Mouse (Mus musculus) forebrain, embryonic 14.5 days (tissue): ENCODE data around the gene Bhlhe40. TPM values are rescaled to one million over a fixed set of nuclear protein-coding genes. Genes with fewer than 3 reads are reported as not detected.

Experiments
- ATAC-seq: fragments of 200-750 bp; cut with Nextera tagmentation; 2 replicates; pipeline ENCODE4 v1.8.0; 2017; ENCODE audit warnings: mild to moderate bottlenecking, moderate library complexity
- DNase-seq: peaks from one replicate; pipeline ENCODE4 v3.0.0-alpha.2; 2015; ENCODE audit warnings: low spot score
- H3K27ac ChIP-seq: fragments of 300-500 bp; sonication (generic); 2 replicates; pipeline ENCODE4 v1.5.1; 2014; ENCODE audit warnings: low read depth, mild to moderate bottlenecking, control low read depth, low read length, moderate library complexity
- H3K27me3 ChIP-seq: fragments of 300-500 bp; sonication (generic); replicated peaks from 2 replicates; pipeline ENCODE4 v1.6.1; 2014; ENCODE audit warnings: low read length, control low read depth, mixed read lengths; ENCODE audit not compliant: control insufficient read depth, insufficient read depth
- H3K36me3 ChIP-seq: fragments of 300-500 bp; sonication (generic); 2 replicates; pipeline ENCODE4 v1.6.1; 2014; ENCODE audit warnings: low read length, control low read depth; ENCODE audit not compliant: control insufficient read depth, insufficient read depth
- H3K4me1 ChIP-seq: fragments of 300-500 bp; sonication (generic); 2 replicates; pipeline ENCODE4 v1.6.1; 2014; ENCODE audit warnings: antibody characterized with exemption, low read length, control low read depth; ENCODE audit not compliant: control insufficient read depth, insufficient read depth
- H3K4me2 ChIP-seq: fragments of 300-500 bp; sonication (generic); 2 replicates; pipeline ENCODE4 v1.6.1; 2014; ENCODE audit warnings: mild to moderate bottlenecking, control low read depth, low read length
- H3K4me3 ChIP-seq: fragments of 300-500 bp; sonication (generic); 2 replicates; pipeline ENCODE4 v1.5.1; 2014; ENCODE audit warnings: low read depth, low read length, control low read depth
- H3K9ac ChIP-seq: fragments of 300-500 bp; sonication (generic); 2 replicates; pipeline ENCODE4 v1.6.1; 2014; ENCODE audit warnings: mild to moderate bottlenecking, low read length, control low read depth, moderate library complexity
- H3K9me3 ChIP-seq: fragments of 300-500 bp; sonication (generic); replicated peaks from 2 replicates; pipeline ENCODE4 v1.6.1; 2016; ENCODE audit warnings: low read length, control low read depth, mixed read lengths; ENCODE audit not compliant: control insufficient read depth
- WGBS: fragments of 180-500 bp; shearing (Covaris S2); extraction: QIAGEN DNeasy Blood & Tissue Kit; methylation state at CpG from one replicate; pipeline ENCODE4 v1.1.7; 2014; 5-methylcytosine and 5-hydroxymethylcytosine counted together
- polyA plus RNA-seq: library from polyadenylated mRNA; unstranded; fragments of >200 nt; fragmentation: Nextera tagmentation; extraction: Ambion mirVana; gene quantifications from 2 replicates; pipeline ENCODE4 v1.2.1, GENCODE M21; 2014

The Bhlhe40 gene
- polyA plus RNA-seq, 1 experiment from 2014 or later, result 5.0 TPM

- no peaks in the 10 kb centered on the region for H3K27me3 ChIP-seq
- WGBS, result 47% methylated on average over 5 of the region's 5 CpGs
- H3K27ac ChIP-seq, result no peak overlapping the region
- H3K4me3 ChIP-seq, result no peak overlapping the region
- no peaks in the 10 kb centered on the region for H3K9me3 ChIP-seq
- no peaks in the 10 kb centered on the region for H3K36me3 ChIP-seq
- H3K4me1 ChIP-seq, result no peaks in the 10 kb centered on the region
- no peak overlapping the region for H3K9ac ChIP-seq
- H3K4me2 ChIP-seq, result no peak overlapping the region
- ATAC-seq, result no peak
- no peak for DNase-seq
These were observed 16.1 kb upstream of the Bhlhe40 start for GRCm38 (mm10) chr6:108644311-108644710.

- Histone ChIP-seq H3K9me3 (no peaks in the 10 kb centered on the region), H3K4me2 (no peak overlapping the region), H3K27me3 (no peaks in the 10 kb centered on the region), H3K4me1 (no peaks in the 10 kb centered on the region), H3K9ac (no peak overlapping the region), H3K27ac (no peak overlapping the region), H3K36me3 (no peaks in the 10 kb centered on the region), H3K4me3 (no peak overlapping the region)
- WGBS, result 67% methylated on average over 3 of the region's 3 CpGs
- DNase-seq (no peak), ATAC-seq (no peak)
These were observed 13.3 kb upstream of the Bhlhe40 start for GRCm38 (mm10) chr6:108647094-108647493.

GRCm38 (mm10) chr6:108648072-108648471 is 12.4 kb upstream of the Bhlhe40 start:
- Histone ChIP-seq H3K4me3 (no peak overlapping the region), H3K4me2 (no peak overlapping the region), H3K36me3 (no peaks in the 10 kb centered on the region), H3K9ac (no peak overlapping the region), H3K27me3 (no peaks in the 10 kb centered on the region), H3K27ac (no peak overlapping the region), H3K4me1 (no peaks in the 10 kb centered on the region), H3K9me3 (no peaks in the 10 kb centered on the region)
- ATAC-seq (peak; percentile 70), DNase-seq (peak; percentile 59)
- 16% methylated on average over 6 of the region's 6 CpGs for WGBS

GRCm38 (mm10) chr6:108655861-108656260 is 4.6 kb upstream of the Bhlhe40 start:
- no peak for ATAC-seq
- no peak overlapping the region for H3K9ac ChIP-seq
- DNase-seq, result no peak
- no peaks in the 10 kb centered on the region for H3K27me3 ChIP-seq
- H3K27ac ChIP-seq, result no peak overlapping the region
- peaks cover 5% of the 10 kb centered on the region; the same call in 1 of the 2 replicates for H3K4me1 ChIP-seq
- 50% methylated on average over 2 of the region's 2 CpGs for WGBS
- no peaks in the 10 kb centered on the region for H3K9me3 ChIP-seq
- H3K36me3 ChIP-seq, result no peaks in the 10 kb centered on the region
- no peak overlapping the region for H3K4me3 ChIP-seq
- H3K4me2 ChIP-seq, result no peak overlapping the region

GRCm38 (mm10) chr6:108658051-108658415 is 2.4 kb upstream of the Bhlhe40 start:
- Histone ChIP-seq H3K36me3 (no peaks in the 10 kb centered on the region), H3K4me2 (peak overlapping the region; percentile 100; the same call in 1 of the 2 replicates), H3K4me1 (peaks cover 11% of the 10 kb centered on the region; the same call in 1 of the 2 replicates), H3K9ac (no peak overlapping the region), H3K27me3 (no peaks in the 10 kb centered on the region), H3K9me3 (no peaks in the 10 kb centered on the region), H3K27ac (0 out of 2 replicates have a peak overlapping the region, but pooled peaks have one; percentile 89), H3K4me3 (0 out of 2 replicates have a peak overlapping the region, but pooled peaks have one; percentile 52)
- ATAC-seq (no peak), DNase-seq (no peak)
- 70% methylated on average over 3 of the region's 3 CpGs for WGBS

- H3K9me3 ChIP-seq, result no peaks in the 10 kb centered on the region
- H3K9ac ChIP-seq, result peak overlapping the region; percentile 71; the same call in 1 of the 2 replicates
- no peak for DNase-seq
- H3K4me2 ChIP-seq, result peak overlapping the region; percentile 100
- WGBS, result 3% methylated on average over 31 of the region's 31 CpGs
- no peak for ATAC-seq
- H3K27ac ChIP-seq, result peak overlapping the region; percentile 89
- no peaks in the 10 kb centered on the region for H3K27me3 ChIP-seq
- peaks cover 16% of the 10 kb centered on the region; the same call in 1 of the 2 replicates for H3K4me1 ChIP-seq
- H3K36me3 ChIP-seq, result no peaks in the 10 kb centered on the region
- peak overlapping the region; percentile 52 for H3K4me3 ChIP-seq
These were observed 1.8 kb upstream of the Bhlhe40 start for GRCm38 (mm10) chr6:108658416-108659201.

- peak; percentile 75 for ATAC-seq
- H3K4me1 ChIP-seq, result peaks cover 17% of the 10 kb centered on the region; the same call in 1 of the 2 replicates
These were observed 1.2 kb upstream of the Bhlhe40 start for GRCm38 (mm10) chr6:108659221-108659725.

GRCm38 (mm10) chr6:108659726-108660205 is 663 bp upstream of the Bhlhe40 start:
- peak; percentile 73 for ATAC-seq
- Histone ChIP-seq H3K9ac (peak overlapping the region; percentile 71), H3K9me3 (no peaks in the 10 kb centered on the region), H3K4me1 (peaks cover 17% of the 10 kb centered on the region; the same call in 1 of the 2 replicates), H3K4me2 (peak overlapping the region; percentile 100), H3K36me3 (0 out of 2 replicates have a peak, but pooled peaks cover 3% of the 10 kb centered on the region), H3K4me3 (peak overlapping the region; percentile 52), H3K27ac (peak overlapping the region; percentile 89), H3K27me3 (no peaks in the 10 kb centered on the region)
- peak; percentile 74 for DNase-seq
- 1% methylated on average over 20 of the region's 35 CpGs for WGBS

More at GRCm38 (mm10) chr6:108659221-108659725, 1.2 kb upstream of the Bhlhe40 start:
- 0% methylated on average over 37 of the region's 42 CpGs for WGBS
- Histone ChIP-seq H3K27me3 (no peaks in the 10 kb centered on the region), H3K36me3 (no peaks in the 10 kb centered on the region), H3K27ac (peak overlapping the region; percentile 89), H3K9me3 (no peaks in the 10 kb centered on the region), H3K9ac (peak overlapping the region; percentile 71), H3K4me2 (peak overlapping the region; percentile 100), H3K4me3 (peak overlapping the region; percentile 52)
- DNase-seq, result peak; percentile 91
